Mouse (Mus musculus) cerebellum, adult 11-12 months (tissue): ENCODE data around the gene Snai3.

Source experiments
- DNase-seq: peaks from one replicate; pipeline ENCODE4 v3.0.0; 2022

Gene Snai3

DNA sequence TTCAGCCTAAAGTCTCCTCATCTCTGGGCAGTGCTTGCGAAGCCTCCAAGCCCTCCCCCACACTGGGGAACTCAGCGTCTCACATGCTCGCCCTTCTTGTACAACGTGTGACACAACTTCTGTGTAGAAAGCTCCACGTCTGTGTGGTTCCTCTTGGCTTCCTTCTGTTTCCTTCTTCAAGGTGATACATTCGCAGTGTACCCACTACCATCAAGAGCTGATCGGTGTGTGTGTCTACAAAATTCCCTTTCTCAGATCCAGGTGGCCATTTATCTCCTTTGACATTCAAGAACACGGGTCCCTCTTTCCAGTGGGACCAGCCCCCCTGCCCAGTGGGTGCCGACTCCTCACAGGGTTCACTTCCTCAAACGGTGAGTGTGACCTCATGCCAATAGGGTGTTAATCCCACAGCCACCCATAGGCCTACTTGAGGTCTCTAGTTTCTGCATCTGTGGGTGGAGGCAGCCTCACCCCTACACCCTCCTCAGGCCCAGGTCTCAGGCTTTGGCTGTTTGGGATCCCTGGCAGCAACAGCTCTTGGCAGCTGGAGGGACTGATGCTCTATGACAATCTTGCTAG, 30.4 kb downstream of the Snai3 start:
- no peak for DNase-seq

- DNase-seq, result no peak
Measured at GRCm38 (mm10) chr8:122428163-122428562, 32.4 kb downstream of the Snai3 start.

DNA sequence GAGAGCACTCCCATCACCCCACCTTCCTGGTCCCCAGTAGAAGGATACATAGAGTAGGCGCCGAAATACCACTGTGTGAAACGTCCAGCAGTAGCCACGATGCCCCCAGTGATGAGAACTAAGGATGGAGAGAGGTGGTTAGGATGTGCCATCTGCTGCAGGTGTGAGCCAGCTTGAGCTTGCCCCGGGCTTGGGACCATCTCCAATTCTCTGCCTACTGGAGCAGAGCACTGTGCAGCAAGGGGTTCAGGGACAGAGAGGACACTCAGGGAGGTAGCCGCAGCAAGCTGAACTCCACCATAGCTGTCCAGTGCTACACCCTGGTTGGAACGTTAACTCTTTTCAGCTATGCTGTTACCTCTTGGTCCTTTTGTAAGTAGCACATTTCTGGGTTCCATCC, 32.9 kb downstream of the Snai3 start:
- DNase-seq, result no peak

DNA sequence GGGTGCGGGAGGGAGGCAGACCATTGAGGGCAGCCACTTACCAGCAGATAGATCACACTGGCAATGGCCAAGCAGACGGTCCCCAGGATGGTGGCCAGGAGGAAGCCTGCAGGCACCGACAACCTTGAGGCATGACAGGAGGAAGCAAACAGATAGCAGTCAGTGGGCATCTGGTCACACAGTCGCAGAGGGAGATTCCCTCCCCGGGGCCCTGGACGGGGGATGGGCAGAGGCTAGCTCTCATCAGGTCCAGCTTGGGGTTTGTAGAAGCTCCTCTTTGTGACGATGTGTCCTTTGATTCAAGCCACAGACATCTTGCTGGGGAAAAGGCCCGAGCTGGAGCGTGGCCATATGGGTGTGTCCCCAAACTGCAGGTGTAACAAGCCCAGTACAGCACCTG, 34.4 kb downstream of the Snai3 start:
- DNase-seq, result no peak

GRCm38 (mm10) chr8:122423659-122424058, 36.9 kb downstream of the Snai3 start:
- no peak for DNase-seq

GRCm38 (mm10) chr8:122423217-122423616, 37.3 kb downstream of the Snai3 start:
- DNase-seq, result no peak

GRCm38 (mm10) chr8:122421376-122422070, 39.0 kb downstream of the Snai3 start, which contains the start of gene Il17c:
Gene Il17c (plus strand): TSS chr8:122422020.
- no peak for DNase-seq

DNA sequence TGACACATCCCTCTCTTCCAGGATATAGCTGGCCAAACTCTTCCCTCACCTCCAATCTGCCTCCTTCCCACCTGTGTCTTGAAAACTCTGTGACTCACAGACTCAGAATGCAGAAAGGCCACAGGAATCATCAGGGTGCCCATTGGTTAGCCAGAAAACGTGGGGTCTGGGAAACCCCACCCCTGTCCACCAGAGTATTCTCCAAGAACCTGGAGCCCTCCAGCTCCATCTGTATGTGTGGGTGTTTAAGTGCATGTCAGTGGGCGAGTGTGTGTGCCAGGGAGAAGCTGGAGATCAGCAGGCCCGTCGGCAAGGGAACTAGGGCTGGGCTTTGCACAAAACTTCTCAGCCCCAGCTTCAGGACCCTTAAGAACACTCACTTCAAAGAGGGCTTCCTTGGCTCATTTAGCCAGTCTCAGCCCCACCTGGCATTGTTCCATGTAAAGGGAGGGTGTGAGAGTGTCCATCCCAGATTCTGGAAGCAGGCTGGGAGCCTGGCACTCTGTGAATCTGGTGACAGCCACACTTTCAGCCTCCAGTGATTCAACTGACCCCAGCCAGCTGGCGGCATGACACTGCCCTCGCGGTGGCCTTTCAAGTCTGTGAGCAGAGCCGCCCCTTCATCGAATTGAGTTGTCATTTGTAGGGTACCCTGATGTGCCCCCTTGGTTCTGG, 40.5 kb downstream of the Snai3 start:
- DNase-seq, result no peak

- DNase-seq, result no peak
Measured at GRCm38 (mm10) chr8:122415554-122415953, 45.0 kb downstream of the Snai3 start.

DNA sequence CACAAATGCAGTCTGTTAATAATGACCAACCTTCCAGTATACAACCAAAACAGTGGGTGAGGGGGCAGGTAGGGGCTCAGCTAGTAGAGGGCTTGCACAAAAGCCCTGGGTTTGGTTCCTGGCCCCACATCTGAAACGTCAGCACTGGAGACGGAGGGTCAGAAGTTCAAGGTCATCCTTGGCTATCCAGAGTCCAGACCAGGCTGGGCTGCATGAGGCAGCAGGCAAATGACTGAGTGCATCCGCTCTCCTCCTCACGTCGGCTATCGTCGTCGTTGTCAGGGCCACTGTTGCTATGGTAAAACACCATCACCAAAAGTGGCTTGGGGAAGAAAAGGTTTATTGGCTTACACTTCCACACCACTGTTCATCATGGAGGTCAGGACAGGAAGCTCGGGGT, 46.2 kb downstream of the Snai3 start:
- no peak for DNase-seq

DNA sequence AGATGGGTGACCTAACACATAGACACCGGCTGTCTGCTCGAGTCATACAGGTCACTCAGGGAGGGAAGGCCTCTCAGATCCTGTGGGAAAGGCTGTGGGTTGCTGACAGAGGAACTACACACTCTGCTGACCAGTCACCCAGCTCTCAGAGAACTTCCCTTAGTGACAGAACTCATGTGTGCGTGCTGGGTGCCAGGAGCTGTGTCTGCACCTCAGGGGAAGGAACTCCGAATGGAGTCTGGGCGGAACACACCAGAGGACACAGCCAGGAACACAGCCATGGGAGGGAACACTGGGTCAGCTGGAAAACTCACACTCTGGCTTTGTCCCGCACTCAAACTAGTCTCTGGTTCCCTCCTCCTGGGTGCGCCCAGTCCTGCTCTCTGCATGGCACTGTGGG, 52.9 kb downstream of the Snai3 start:
- no peak for DNase-seq

DNA sequence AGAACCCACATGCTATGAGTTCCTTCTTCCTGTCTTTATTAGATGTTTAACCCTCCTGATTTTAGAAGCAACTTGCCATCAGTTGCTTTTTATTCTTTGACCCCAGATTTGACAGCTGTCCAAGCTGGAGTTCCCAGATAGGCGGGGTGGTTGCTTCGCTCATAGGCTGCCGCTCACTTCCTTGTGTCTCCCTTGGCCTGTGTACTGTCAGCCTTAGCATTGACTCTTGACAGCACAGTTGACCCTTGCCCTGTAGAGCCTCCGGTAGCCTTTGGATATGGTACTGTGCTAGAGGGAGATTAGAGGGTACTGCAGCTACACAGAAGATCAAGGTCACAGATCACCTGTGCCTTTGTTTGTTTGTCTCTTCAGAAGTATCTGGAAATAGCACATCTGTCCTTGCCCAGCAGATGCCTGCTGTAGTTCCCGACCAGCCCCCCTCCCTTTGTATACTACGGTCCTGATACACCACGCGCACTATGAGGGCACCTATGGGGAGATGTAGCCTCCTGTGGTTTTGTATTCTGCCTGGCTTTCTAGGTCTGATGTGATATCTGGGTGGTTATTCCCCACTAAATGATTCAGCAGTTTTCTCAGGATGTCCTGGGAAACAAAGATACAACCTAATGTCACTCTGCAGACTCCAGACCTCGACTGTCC, 55.3 kb downstream of the Snai3 start:
- no peak for DNase-seq
